Mouse (Mus musculus): ENCODE measurements around the gene Smco1.

Gene Smco1

DNA sequence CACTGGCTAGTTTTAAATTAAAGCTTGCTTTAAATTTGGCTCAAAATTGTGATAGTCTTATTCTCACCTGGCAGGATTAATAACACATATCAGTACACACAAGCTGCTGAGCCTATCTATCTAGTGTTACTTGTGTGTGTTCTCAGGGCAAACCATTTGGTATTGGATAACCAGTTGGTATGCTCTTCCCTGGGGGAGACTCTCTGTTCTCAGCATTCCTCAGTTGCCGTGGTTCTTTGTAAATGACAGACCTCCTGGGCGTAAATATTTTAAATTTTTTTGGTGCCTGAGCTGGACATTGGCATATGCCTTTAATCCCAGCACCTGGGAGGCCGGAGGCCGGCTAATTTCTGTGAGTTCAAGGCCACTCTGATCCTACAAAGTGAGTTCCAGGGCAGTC lies 41.6 kb downstream of the Smco1 start:
- DNase-seq = no peak

DNA sequence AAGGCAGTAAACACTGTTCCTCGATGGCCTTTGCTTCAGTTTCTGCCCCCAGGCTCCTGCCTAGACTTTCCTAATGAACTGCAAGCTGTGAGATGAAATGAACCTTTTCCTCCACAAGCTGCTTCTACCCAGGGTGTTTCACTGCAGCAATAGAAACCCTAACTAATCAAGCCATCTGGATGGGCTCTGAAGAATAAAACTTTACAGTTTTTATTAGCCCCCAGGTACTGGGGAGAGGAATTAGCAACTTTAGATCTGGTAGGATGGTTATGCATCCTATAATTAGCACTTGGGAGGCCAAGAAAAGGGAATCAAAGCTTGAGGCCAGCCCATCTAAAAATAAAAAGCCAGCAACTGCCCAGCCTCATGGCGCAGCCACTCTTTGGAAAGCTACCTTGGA lies 45.3 kb downstream of the Smco1 start:
- DNase-seq = no peak

DNA sequence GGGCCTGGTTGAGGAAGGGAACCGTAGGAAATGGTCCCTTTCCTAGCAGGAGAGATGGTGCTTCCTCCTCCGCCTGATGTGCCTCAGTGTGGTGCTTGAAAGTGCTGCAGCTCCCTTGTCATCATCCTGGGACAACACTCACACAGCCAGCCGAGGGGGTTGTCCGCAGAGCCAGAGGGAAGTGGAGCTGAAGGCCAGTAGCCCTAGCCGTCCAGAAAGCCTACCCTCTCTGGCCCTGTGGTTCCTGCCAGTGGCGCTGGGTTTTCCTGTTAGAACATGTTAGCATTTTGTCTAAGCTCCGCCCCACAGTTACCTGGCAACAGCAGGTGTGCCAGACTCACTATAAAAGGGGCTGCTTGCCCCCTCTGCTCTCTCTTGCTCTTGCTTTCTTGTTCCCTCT lies 52.7 kb downstream of the Smco1 start:
- DNase-seq = no peak

All from cerebellum, adult 9-10 months (tissue).